Mouse (Mus musculus): Measurements from ENCODE around the gene Gm960. TPM values are rescaled to one million over a fixed set of nuclear protein-coding genes. Genes with fewer than 3 reads are reported as not detected.

Gene Gm960
- total and polyA plus RNA-seq, 2 experiments from 2014 or later = 1.6 TPM; not detected in 1

DNA sequence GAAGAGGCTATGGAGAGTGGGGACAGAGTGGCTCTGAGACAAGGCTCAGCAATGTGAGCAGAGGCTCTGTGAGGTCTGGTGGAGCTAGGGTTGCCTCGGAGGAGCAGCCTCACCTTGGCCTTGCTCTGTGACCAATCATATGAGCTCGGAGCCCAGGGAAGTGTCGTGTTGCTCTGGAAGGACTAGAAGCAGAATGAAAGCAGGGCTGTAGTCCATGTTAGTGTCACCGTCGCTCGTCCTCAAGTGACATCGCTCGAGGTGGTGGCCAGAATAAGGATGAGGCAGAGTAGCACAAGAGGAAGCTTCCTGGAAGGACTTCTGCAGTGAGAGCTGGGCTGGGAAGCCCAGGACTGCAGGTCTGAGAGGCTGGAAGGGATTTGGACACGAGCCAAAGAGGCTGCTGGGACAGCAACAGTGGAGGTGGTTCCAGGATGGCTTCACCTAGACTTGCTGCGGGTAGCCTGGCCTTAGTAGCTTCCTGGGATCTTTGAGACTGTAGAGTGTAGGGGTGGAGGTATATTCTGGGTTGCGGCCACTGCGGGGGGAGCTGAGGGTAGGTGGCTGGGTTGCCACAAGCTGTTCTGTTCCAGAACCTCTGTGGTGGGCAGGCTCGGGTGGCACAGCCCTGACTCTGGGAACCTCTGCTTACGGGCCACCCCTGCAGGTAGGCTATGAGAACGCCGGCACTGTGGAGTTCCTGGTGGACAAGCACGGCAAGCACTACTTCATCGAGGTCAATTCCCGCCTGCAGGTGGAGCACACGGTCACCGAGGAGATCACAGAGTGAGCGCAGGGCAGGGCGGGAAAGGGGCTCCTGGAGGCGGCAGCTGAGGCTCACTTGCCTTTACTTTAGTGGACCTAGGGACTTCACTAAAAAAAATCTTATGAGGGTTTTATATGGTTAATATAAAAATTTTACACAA is 94.4 kb downstream of the Gm960 start:
- H3K27me3 ChIP-seq (ENCODE audit: control insufficient read depth, insufficient read depth, low read length) = no peaks in the 10 kb centered on the region
- DNase-seq (ENCODE audit: low spot score) (peak; percentile 57), ATAC-seq (ENCODE audit: insufficient read depth, low read depth) (peak; percentile 76)
- no peaks in the 10 kb centered on the region for H3K4me1 ChIP-seq (ENCODE audit: control insufficient read depth, insufficient read depth)
- WGBS = 33% methylated on average over 24 of the region's 24 CpGs
- H3K9me3 ChIP-seq (replicated peaks; ENCODE audit: control insufficient read depth, low read length) = no peaks in the 10 kb centered on the region
- H3K36me3 ChIP-seq (replicated peaks; ENCODE audit: control insufficient read depth, insufficient read depth, low read length) = no peaks in the 10 kb centered on the region
- H3K27ac ChIP-seq (ENCODE audit: low read depth) = no peak overlapping the region
- H3K4me2 ChIP-seq (ENCODE audit: low read depth, low read length) = peak overlapping the region; percentile 24; the same call in 1 of the 2 replicates
- peak; percentile 55 for TF ChIP-seq CTCF (IDR thresholded peaks at IDR 0.05; ENCODE audit: low read depth)
- no peak for TF ChIP-seq EP300 (IDR thresholded peaks at IDR 0.05; ENCODE audit: low read depth)
- no peak overlapping the region for H3K4me3 ChIP-seq (ENCODE audit: low read depth, low read length)
- no peak overlapping the region for H3K9ac ChIP-seq (replicated peaks; ENCODE audit: low read depth, low read length)

DNA sequence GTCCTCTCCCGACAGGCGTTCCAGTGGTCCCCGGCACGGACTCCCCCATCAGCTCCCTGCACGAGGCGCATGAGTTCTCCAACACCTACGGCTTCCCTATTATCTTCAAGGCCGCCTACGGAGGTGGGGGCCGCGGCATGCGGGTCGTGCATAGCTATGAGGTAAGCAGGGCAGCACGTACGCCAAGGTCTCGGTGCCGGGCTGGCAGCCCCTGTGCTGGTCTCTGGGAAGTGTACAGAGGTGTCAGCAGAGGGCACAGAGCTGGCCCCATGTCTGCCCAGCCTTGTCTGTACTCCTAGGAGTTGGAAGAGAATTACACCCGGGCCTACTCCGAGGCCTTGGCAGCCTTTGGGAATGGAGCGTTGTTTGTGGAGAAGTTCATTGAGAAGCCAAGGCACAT is 96.0 kb downstream of the Gm960 start:
- no peak for TF ChIP-seq EP300 (IDR thresholded peaks at IDR 0.05; ENCODE audit: low read depth)
- DNase-seq (ENCODE audit: low spot score) (no peak), ATAC-seq (ENCODE audit: insufficient read depth, low read depth) (no peak)
- 80% methylated on average over 20 of the region's 20 CpGs for WGBS
- no peaks in the 10 kb centered on the region for H3K27me3 ChIP-seq (ENCODE audit: control insufficient read depth, insufficient read depth, low read length)
- H3K36me3 ChIP-seq (replicated peaks; ENCODE audit: control insufficient read depth, insufficient read depth, low read length) = no peaks in the 10 kb centered on the region
- no peak overlapping the region for H3K4me2 ChIP-seq (ENCODE audit: low read depth, low read length)
- no peak overlapping the region for H3K27ac ChIP-seq (ENCODE audit: low read depth)
- no peaks in the 10 kb centered on the region for H3K9me3 ChIP-seq (replicated peaks; ENCODE audit: control insufficient read depth, low read length)
- H3K4me3 ChIP-seq (ENCODE audit: low read depth, low read length) = no peak overlapping the region
- H3K9ac ChIP-seq (replicated peaks; ENCODE audit: low read depth, low read length) = no peak overlapping the region
- no peaks in the 10 kb centered on the region for H3K4me1 ChIP-seq (ENCODE audit: control insufficient read depth, insufficient read depth)

DNA sequence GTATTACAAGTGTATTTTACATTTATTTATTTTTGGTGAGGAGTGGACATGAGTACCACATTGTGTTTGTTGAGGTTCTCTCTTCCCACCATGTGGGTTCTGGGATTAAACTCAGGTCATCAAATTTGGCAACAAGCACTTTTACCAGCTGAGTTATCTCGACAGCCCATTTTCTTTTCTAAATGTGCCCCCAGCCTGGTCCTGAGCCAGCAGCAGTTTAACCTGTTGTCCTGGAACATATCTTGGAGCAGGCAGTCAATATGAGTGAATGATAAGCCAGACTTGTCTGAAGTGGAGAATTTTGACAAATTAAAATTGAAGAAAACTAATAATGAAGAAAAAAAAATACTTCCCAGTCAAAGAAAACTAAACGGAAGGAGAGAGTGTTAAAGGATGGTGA is 102.4 kb downstream of the Gm960 start:
- H3K4me1 ChIP-seq (ENCODE audit: control insufficient read depth, insufficient read depth) = no peaks in the 10 kb centered on the region
- WGBS = 60% methylated on average over 2 of the region's 2 CpGs
- H3K27me3 ChIP-seq (ENCODE audit: control insufficient read depth, insufficient read depth, low read length) = no peaks in the 10 kb centered on the region
- no peaks in the 10 kb centered on the region for H3K9me3 ChIP-seq (replicated peaks; ENCODE audit: control insufficient read depth, low read length)
- no peak overlapping the region for H3K4me2 ChIP-seq (ENCODE audit: low read depth, low read length)
- H3K36me3 ChIP-seq (replicated peaks; ENCODE audit: control insufficient read depth, insufficient read depth, low read length) = no peaks in the 10 kb centered on the region
- no peak for TF ChIP-seq CTCF (IDR thresholded peaks at IDR 0.05; ENCODE audit: low read depth)
- no peak for TF ChIP-seq EP300 (IDR thresholded peaks at IDR 0.05; ENCODE audit: low read depth)
- no peak overlapping the region for H3K9ac ChIP-seq (replicated peaks; ENCODE audit: low read depth, low read length)
- no peak for DNase-seq (ENCODE audit: low spot score)
- no peak overlapping the region for H3K27ac ChIP-seq (ENCODE audit: low read depth)
- no peak for ATAC-seq (ENCODE audit: insufficient read depth, low read depth)
- no peak overlapping the region for H3K4me3 ChIP-seq (ENCODE audit: low read depth, low read length)

DNA sequence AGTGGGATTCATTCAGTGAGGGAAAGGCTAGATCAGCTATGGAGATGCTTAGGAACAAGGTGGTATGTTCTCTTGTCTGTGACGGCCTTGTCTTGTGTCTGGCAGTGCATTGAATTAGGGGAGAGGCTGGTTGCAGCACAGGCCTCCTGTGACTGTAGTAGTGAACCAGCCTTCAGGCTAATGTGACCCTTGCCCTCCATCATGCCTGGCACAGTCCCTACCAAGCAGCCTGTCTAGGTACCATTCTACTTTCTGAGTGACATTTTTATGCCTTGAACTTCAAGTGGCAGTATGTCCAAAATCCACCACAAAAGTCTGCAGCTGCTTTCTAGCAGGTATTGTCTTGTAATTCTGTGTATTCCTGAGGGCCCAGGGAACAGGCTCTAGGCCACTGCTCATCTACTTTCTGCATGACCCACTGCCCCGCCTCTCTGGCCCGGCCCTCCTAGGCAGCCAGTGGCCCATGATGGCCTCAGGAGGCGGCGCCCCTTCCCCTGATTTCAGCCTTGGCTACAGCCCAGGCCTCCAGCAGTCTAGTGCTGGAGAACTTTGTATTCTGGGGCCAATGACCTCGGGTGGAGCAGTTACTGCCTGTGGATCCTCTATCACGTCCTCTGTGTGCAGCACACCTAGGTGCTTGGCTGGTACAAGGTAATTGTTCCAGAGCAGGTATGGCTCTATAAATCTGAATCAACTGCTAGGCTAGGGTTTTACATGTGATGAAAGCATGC is 104.5 kb downstream of the Gm960 start:
- WGBS = 61% methylated on average over 7 of the region's 7 CpGs
- Histone ChIP-seq H3K9me3 (replicated peaks; ENCODE audit: control insufficient read depth, low read length) (no peaks in the 10 kb centered on the region), H3K36me3 (replicated peaks; ENCODE audit: control insufficient read depth, insufficient read depth, low read length) (no peaks in the 10 kb centered on the region), H3K4me1 (ENCODE audit: control insufficient read depth, insufficient read depth) (no peaks in the 10 kb centered on the region), H3K9ac (replicated peaks; ENCODE audit: low read depth, low read length) (no peak overlapping the region), H3K27me3 (ENCODE audit: control insufficient read depth, insufficient read depth, low read length) (no peaks in the 10 kb centered on the region), H3K4me3 (ENCODE audit: low read depth, low read length) (no peak overlapping the region), H3K27ac (ENCODE audit: low read depth) (no peak overlapping the region), H3K4me2 (ENCODE audit: low read depth, low read length) (no peak overlapping the region)
- ATAC-seq (ENCODE audit: insufficient read depth, low read depth) (no peak), DNase-seq (ENCODE audit: low spot score) (no peak)
- no peak for TF ChIP-seq EP300 (IDR thresholded peaks at IDR 0.05; ENCODE audit: low read depth)
- no peak for TF ChIP-seq CTCF (IDR thresholded peaks at IDR 0.05; ENCODE audit: low read depth)

DNA sequence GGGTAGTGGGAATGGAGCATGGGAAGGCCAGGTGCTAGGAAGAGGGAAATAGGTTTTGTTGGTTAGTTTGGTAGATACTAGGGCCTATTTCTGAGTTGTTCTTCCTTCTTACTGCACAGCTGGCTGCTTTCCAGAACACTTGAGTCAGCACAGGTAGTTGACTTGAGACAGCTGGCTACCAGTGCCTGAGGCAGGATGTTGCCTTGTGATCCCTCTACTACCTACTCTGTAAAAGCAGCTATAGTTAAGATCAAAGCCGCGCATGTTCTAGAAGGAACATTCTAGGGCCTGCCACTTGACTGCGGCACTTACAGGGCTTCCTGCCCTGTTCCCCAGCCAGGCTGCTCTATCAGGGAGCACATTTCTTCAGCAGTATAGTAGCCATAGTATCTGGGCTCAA is 108.4 kb downstream of the Gm960 start:
- TF ChIP-seq EP300 (IDR thresholded peaks at IDR 0.05; ENCODE audit: low read depth) (no peak), CTCF (IDR thresholded peaks at IDR 0.05; ENCODE audit: low read depth) (no peak)
- WGBS = 81% methylated on average over 3 of the region's 3 CpGs
- no peaks in the 10 kb centered on the region for H3K27me3 ChIP-seq (ENCODE audit: control insufficient read depth, insufficient read depth, low read length)
- H3K36me3 ChIP-seq (replicated peaks; ENCODE audit: control insufficient read depth, insufficient read depth, low read length) = no peaks in the 10 kb centered on the region
- H3K4me3 ChIP-seq (ENCODE audit: low read depth, low read length) = no peak overlapping the region
- H3K27ac ChIP-seq (ENCODE audit: low read depth) = no peak overlapping the region
- no peak overlapping the region for H3K4me2 ChIP-seq (ENCODE audit: low read depth, low read length)
- H3K9ac ChIP-seq (replicated peaks; ENCODE audit: low read depth, low read length) = no peak overlapping the region
- ATAC-seq (ENCODE audit: insufficient read depth, low read depth) (no peak), DNase-seq (ENCODE audit: low spot score) (no peak)
- H3K4me1 ChIP-seq (ENCODE audit: control insufficient read depth, insufficient read depth) = no peaks in the 10 kb centered on the region
- H3K9me3 ChIP-seq (replicated peaks; ENCODE audit: control insufficient read depth, low read length) = no peaks in the 10 kb centered on the region
